Mouse (Mus musculus) liver, embryonic 14.5 days (tissue): ENCODE data around the gene Prr22.

Experiments used
- CTCF ChIP-seq: IDR thresholded peaks from 2 replicates; pipeline ENCODE4 v1.5.1; 2016; ENCODE audit warnings: antibody characterized with exemption, low read depth, control low read depth
- EP300 ChIP-seq: IDR thresholded peaks from 2 replicates; pipeline ENCODE4 v1.6.1; 2016; ENCODE audit warnings: antibody characterized with exemption, low read depth

DNA sequence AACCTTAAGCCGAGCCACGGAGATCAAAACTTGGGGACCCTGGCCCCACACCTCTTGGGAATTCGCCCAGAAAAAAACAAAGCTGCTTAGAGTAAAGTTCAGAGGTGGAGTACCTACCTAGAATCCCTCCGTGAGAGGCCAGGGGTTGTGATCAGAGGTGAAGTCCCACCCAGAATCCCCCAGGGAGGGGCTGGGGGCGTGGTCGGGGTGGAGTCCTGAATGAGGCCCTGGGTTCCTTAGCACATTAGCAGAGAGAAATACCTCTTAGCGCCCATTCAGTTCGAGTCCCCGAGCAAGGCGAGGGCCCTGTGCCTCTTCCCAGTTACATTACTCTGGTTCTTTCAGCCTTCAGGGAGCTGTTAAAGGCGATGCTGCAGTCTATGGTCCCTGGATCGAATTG lies 42.4 kb upstream of the Prr22 start:
- TF ChIP-seq CTCF: no peak
- TF ChIP-seq EP300: no peak
